Mouse (Mus musculus): ENCODE results near the gene Litaf. TPM values are rescaled to one million over a fixed set of nuclear protein-coding genes. Genes with fewer than 3 reads are reported as not detected.

Litaf gene
- polyA plus RNA-seq, 1 experiment from 2014 or later, result 106 TPM

GRCm38 (mm10) chr16:11001703-11002659 is 64.0 kb downstream of the Litaf start:
- peak; percentile 79 for TF ChIP-seq EP300 (IDR thresholded peaks at IDR 0.05)
- TF ChIP-seq CTCF (IDR thresholded peaks at IDR 0.05), result no peak
- H3K4me1 ChIP-seq (ENCODE audit: insufficient read depth, low read depth, low read length), result peaks cover 3% of the 10 kb centered on the region; the same call in 1 of the 2 replicates
- H3K9ac ChIP-seq (replicated peaks; ENCODE audit: low read depth), result no peak overlapping the region
- DNase-seq (ENCODE audit: low spot score) (peak; percentile 91), ATAC-seq (peak; percentile 92)
- no peaks in the 10 kb centered on the region for H3K27me3 ChIP-seq (replicated peaks; ENCODE audit: insufficient read depth, low read length)
- H3K9me3 ChIP-seq (ENCODE audit: low read length), result no peaks in the 10 kb centered on the region
- H3K4me3 ChIP-seq (ENCODE audit: low read depth, low read length), result no peak overlapping the region
- H3K36me3 ChIP-seq (ENCODE audit: insufficient read depth, low read length), result no peaks in the 10 kb centered on the region
- 62% methylated on average over 7 of the region's 7 CpGs for WGBS
- 0 out of 2 replicates have a peak overlapping the region, but pooled peaks have one; percentile 20 for H3K27ac ChIP-seq (ENCODE audit: low read length)
- no peak overlapping the region for H3K4me2 ChIP-seq (replicated peaks; ENCODE audit: low read depth, low read length)

DNA sequence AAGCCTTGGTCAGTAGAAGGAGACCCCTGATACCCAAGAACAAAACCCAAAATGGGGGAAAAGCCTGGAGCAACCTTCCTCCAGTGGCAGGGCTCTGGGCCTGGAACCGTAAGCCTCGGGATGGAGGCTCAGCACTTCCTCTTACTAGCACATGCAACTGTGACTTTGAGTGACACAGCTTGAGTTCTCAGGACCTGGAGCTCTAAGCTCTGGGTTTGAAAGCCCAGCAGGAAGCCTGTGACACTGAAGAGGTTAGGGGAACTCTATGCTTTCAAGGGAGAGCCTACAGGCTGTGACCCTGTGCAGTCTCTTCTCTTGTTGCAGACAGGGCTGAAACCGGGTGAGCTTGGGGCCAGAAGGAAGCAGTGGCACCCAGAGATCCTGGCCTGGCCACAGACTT is 66.1 kb downstream of the Litaf start:
- Histone ChIP-seq H3K4me2 (replicated peaks; ENCODE audit: low read depth, low read length) (no peak overlapping the region), H3K4me3 (ENCODE audit: low read depth, low read length) (no peak overlapping the region), H3K36me3 (ENCODE audit: insufficient read depth, low read length) (no peaks in the 10 kb centered on the region), H3K4me1 (ENCODE audit: insufficient read depth, low read depth, low read length) (no peaks in the 10 kb centered on the region; the same call in 1 of the 2 replicates), H3K9ac (replicated peaks; ENCODE audit: low read depth) (no peak overlapping the region), H3K9me3 (ENCODE audit: low read length) (no peaks in the 10 kb centered on the region), H3K27ac (ENCODE audit: low read length) (no peak overlapping the region), H3K27me3 (replicated peaks; ENCODE audit: insufficient read depth, low read length) (no peaks in the 10 kb centered on the region)
- no peak for ATAC-seq
- no peak for DNase-seq (ENCODE audit: low spot score)
- WGBS, result 59% methylated on average over 3 of the region's 3 CpGs
- TF ChIP-seq CTCF (IDR thresholded peaks at IDR 0.05), result no peak
- TF ChIP-seq EP300 (IDR thresholded peaks at IDR 0.05), result no peak

DNA sequence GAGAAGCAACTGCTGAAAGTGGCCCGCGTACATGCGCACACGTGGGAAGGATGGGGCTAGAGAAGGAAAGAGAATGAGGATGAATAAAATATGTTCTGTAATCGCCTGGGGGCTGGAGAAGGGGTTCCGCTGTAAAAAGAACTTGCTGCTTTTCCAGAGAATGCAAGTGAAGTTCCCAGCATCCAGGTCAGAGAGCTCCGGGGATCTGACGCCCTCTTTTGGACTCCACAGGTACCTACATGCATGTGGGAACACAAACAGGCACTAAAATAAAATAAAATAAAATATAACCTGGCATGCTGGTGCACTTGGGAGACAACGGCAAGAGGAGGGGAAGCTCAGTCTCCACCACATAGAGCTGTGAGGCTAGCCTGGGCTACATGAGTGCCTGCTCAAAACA is 67.7 kb downstream of the Litaf start:
- Histone ChIP-seq H3K27ac (ENCODE audit: low read length) (no peak overlapping the region), H3K27me3 (replicated peaks; ENCODE audit: insufficient read depth, low read length) (no peaks in the 10 kb centered on the region), H3K9ac (replicated peaks; ENCODE audit: low read depth) (no peak overlapping the region), H3K4me3 (ENCODE audit: low read depth, low read length) (no peak overlapping the region), H3K36me3 (ENCODE audit: insufficient read depth, low read length) (no peaks in the 10 kb centered on the region), H3K4me1 (ENCODE audit: insufficient read depth, low read depth, low read length) (no peaks in the 10 kb centered on the region; the same call in 1 of the 2 replicates), H3K9me3 (ENCODE audit: low read length) (no peaks in the 10 kb centered on the region), H3K4me2 (replicated peaks; ENCODE audit: low read depth, low read length) (no peak overlapping the region)
- no peak for ATAC-seq
- DNase-seq (ENCODE audit: low spot score), result no peak
- WGBS, result 71% methylated on average over 9 of the region's 9 CpGs
- no peak for TF ChIP-seq EP300 (IDR thresholded peaks at IDR 0.05)
- 0 out of 2 replicates have a peak, but pooled peaks have one; percentile 6 for TF ChIP-seq CTCF (IDR thresholded peaks at IDR 0.05)

- 91% methylated on average over 4 of the region's 4 CpGs for WGBS
- DNase-seq (ENCODE audit: low spot score) (no peak), ATAC-seq (no peak)
- H3K4me3 ChIP-seq (ENCODE audit: low read depth, low read length), result no peak overlapping the region
- no peaks in the 10 kb centered on the region for H3K4me1 ChIP-seq (ENCODE audit: insufficient read depth, low read depth, low read length)
- TF ChIP-seq EP300 (IDR thresholded peaks at IDR 0.05), result no peak
- TF ChIP-seq CTCF (IDR thresholded peaks at IDR 0.05), result no peak
- H3K36me3 ChIP-seq (ENCODE audit: insufficient read depth, low read length), result no peaks in the 10 kb centered on the region
- H3K27ac ChIP-seq (ENCODE audit: low read length), result no peak overlapping the region
- no peaks in the 10 kb centered on the region for H3K9me3 ChIP-seq (ENCODE audit: low read length)
- no peak overlapping the region for H3K4me2 ChIP-seq (replicated peaks; ENCODE audit: low read depth, low read length)
- no peak overlapping the region for H3K9ac ChIP-seq (replicated peaks; ENCODE audit: low read depth)
- no peaks in the 10 kb centered on the region for H3K27me3 ChIP-seq (replicated peaks; ENCODE audit: insufficient read depth, low read length)
These were observed 69.4 kb downstream of the Litaf start for GRCm38 (mm10) chr16:10996576-10996975.

GRCm38 (mm10) chr16:10993032-10993744 is 72.8 kb downstream of the Litaf start:
- WGBS, result 8% methylated on average over 33 of the region's 35 CpGs
- H3K9ac ChIP-seq (replicated peaks; ENCODE audit: low read depth), result peak overlapping the region; percentile 93
- peak overlapping the region; percentile 82 for H3K4me2 ChIP-seq (replicated peaks; ENCODE audit: low read depth, low read length)
- peaks cover 8% of the 10 kb centered on the region; the same call in 1 of the 2 replicates for H3K4me1 ChIP-seq (ENCODE audit: insufficient read depth, low read depth, low read length)
- H3K9me3 ChIP-seq (ENCODE audit: low read length), result no peaks in the 10 kb centered on the region
- TF ChIP-seq EP300 (IDR thresholded peaks at IDR 0.05) (no peak), CTCF (IDR thresholded peaks at IDR 0.05) (no peak)
- no peaks in the 10 kb centered on the region for H3K27me3 ChIP-seq (replicated peaks; ENCODE audit: insufficient read depth, low read length)
- H3K36me3 ChIP-seq (ENCODE audit: insufficient read depth, low read length), result no peaks in the 10 kb centered on the region
- peak overlapping the region; percentile 91 for H3K4me3 ChIP-seq (ENCODE audit: low read depth, low read length)
- ATAC-seq (peak; percentile 98), DNase-seq (ENCODE audit: low spot score) (peak; percentile 99)
- peak overlapping the region; percentile 96 for H3K27ac ChIP-seq (ENCODE audit: low read length)
